Mouse (Mus musculus): ENCODE data around the gene Spen. TPM values are rescaled to one million over a fixed set of nuclear protein-coding genes. Genes with fewer than 3 reads are reported as not detected.
"Not testable (repeated sequence)": the region's sequence is repeated elsewhere in the genome, so short reads cannot be mapped to it uniquely, and the experiment has no call there.

Gene Spen
- polyA plus RNA-seq, 1 experiment from 2014 or later: 12.3 TPM

GRCm38 (mm10) chr4:141556163-141556562 is 17.8 kb upstream of the Spen start:
- H3K27ac ChIP-seq (replicated peaks); H3K4me3 ChIP-seq; DNase-seq (ENCODE audit: low spot score); H3K9me3 ChIP-seq (replicated peaks); H3K36me3 ChIP-seq: not testable (repeated sequence)
- Histone ChIP-seq H3K4me1 (peaks cover 19% of the 10 kb centered on the region), H3K27me3 (ENCODE audit: low read depth, poor library complexity, severe bottlenecking) (peaks cover 14% of the 10 kb centered on the region)
- WGBS: 90% methylated on average over 6 of the region's 6 CpGs

GRCm38 (mm10) chr4:141554255-141554865 is 16.0 kb upstream of the Spen start:
- H3K27ac ChIP-seq (replicated peaks); DNase-seq (ENCODE audit: low spot score); H3K36me3 ChIP-seq; H3K9me3 ChIP-seq (replicated peaks); H3K4me3 ChIP-seq: not testable (repeated sequence)
- Histone ChIP-seq H3K4me1 (peaks cover 14% of the 10 kb centered on the region), H3K27me3 (ENCODE audit: low read depth, poor library complexity, severe bottlenecking) (peaks cover 14% of the 10 kb centered on the region)
- WGBS: 93% methylated on average over 8 of the region's 9 CpGs

GRCm38 (mm10) chr4:141552484-141552883 is 14.1 kb upstream of the Spen start:
- WGBS: 56% methylated on average over 2 of the region's 2 CpGs
- H3K27me3 ChIP-seq (ENCODE audit: low read depth, poor library complexity, severe bottlenecking): peaks cover 3% of the 10 kb centered on the region; the same call in 1 of the 2 replicates
- no peaks in the 10 kb centered on the region for H3K9me3 ChIP-seq (replicated peaks)
- no peak overlapping the region for H3K4me3 ChIP-seq
- no peak for DNase-seq (ENCODE audit: low spot score)
- peaks cover 10% of the 10 kb centered on the region for H3K4me1 ChIP-seq
- H3K36me3 ChIP-seq: no peaks in the 10 kb centered on the region
- H3K27ac ChIP-seq (replicated peaks): no peak overlapping the region

GRCm38 (mm10) chr4:141547299-141547698 is 8.9 kb upstream of the Spen start:
- DNase-seq (ENCODE audit: low spot score): no peak
- Histone ChIP-seq H3K27ac (replicated peaks) (peak overlapping the region; percentile 99), H3K9me3 (replicated peaks) (no peaks in the 10 kb centered on the region), H3K4me3 (peak overlapping the region; percentile 75), H3K27me3 (ENCODE audit: low read depth, poor library complexity, severe bottlenecking) (no peaks in the 10 kb centered on the region), H3K4me1 (peaks cover 27% of the 10 kb centered on the region), H3K36me3 (no peaks in the 10 kb centered on the region)
- WGBS: 28% methylated on average over 9 of the region's 9 CpGs

GRCm38 (mm10) chr4:141546334-141547200 is 8.2 kb upstream of the Spen start:
- peak; percentile 92 for DNase-seq (ENCODE audit: low spot score)
- Histone ChIP-seq H3K27me3 (ENCODE audit: low read depth, poor library complexity, severe bottlenecking) (no peaks in the 10 kb centered on the region), H3K9me3 (replicated peaks) (no peaks in the 10 kb centered on the region), H3K4me1 (peaks cover 34% of the 10 kb centered on the region), H3K27ac (replicated peaks) (peak overlapping the region; percentile 99), H3K36me3 (no peaks in the 10 kb centered on the region), H3K4me3 (peak overlapping the region; percentile 75)
- under 1% methylated on average over 89 of the region's 98 CpGs for WGBS

- H3K9me3 ChIP-seq (replicated peaks): no peaks in the 10 kb centered on the region
- H3K36me3 ChIP-seq: no peaks in the 10 kb centered on the region
- DNase-seq (ENCODE audit: low spot score): peak; percentile 100
- peaks cover 37% of the 10 kb centered on the region for H3K4me1 ChIP-seq
- H3K27me3 ChIP-seq (ENCODE audit: low read depth, poor library complexity, severe bottlenecking): no peaks in the 10 kb centered on the region
- peak overlapping the region; percentile 99 for H3K27ac ChIP-seq (replicated peaks)
- H3K4me3 ChIP-seq: peak overlapping the region; percentile 75
- WGBS: under 1% methylated on average over 56 of the region's 56 CpGs
Measured at GRCm38 (mm10) chr4:141545743-141546333, 7.4 kb upstream of the Spen start.

- under 1% methylated on average over 45 of the region's 45 CpGs for WGBS
- peak overlapping the region; percentile 75 for H3K4me3 ChIP-seq
- H3K27me3 ChIP-seq (ENCODE audit: low read depth, poor library complexity, severe bottlenecking): no peaks in the 10 kb centered on the region
- no peaks in the 10 kb centered on the region for H3K9me3 ChIP-seq (replicated peaks)
- H3K4me1 ChIP-seq: peaks cover 39% of the 10 kb centered on the region
- peak; percentile 63 for DNase-seq (ENCODE audit: low spot score)
- no peaks in the 10 kb centered on the region for H3K36me3 ChIP-seq
- peak overlapping the region; percentile 99 for H3K27ac ChIP-seq (replicated peaks)
Measured at GRCm38 (mm10) chr4:141545071-141545742, 6.8 kb upstream of the Spen start.

GRCm38 (mm10) chr4:141544536-141544935 is 6.1 kb upstream of the Spen start:
- peak overlapping the region; percentile 75 for H3K4me3 ChIP-seq

GRCm38 (mm10) chr4:141543593-141543992 is 5.2 kb upstream of the Spen start:
- H3K27ac ChIP-seq (replicated peaks): no peak overlapping the region
- no peaks in the 10 kb centered on the region for H3K27me3 ChIP-seq (ENCODE audit: low read depth, poor library complexity, severe bottlenecking)
- H3K36me3 ChIP-seq: no peaks in the 10 kb centered on the region
- peaks cover 52% of the 10 kb centered on the region for H3K4me1 ChIP-seq
- WGBS: 75% methylated on average over 3 of the region's 3 CpGs
- no peak overlapping the region for H3K4me3 ChIP-seq
- H3K9me3 ChIP-seq (replicated peaks): no peaks in the 10 kb centered on the region
- no peak for DNase-seq (ENCODE audit: low spot score)

More at GRCm38 (mm10) chr4:141544536-141544935, 6.1 kb upstream of the Spen start:
- peaks cover 44% of the 10 kb centered on the region for H3K4me1 ChIP-seq
- WGBS: 44% methylated on average over 2 of the region's 2 CpGs
- H3K36me3 ChIP-seq: no peaks in the 10 kb centered on the region
- H3K27ac ChIP-seq (replicated peaks): peak overlapping the region; percentile 99; the same call in 1 of the 2 replicates
- H3K9me3 ChIP-seq (replicated peaks): no peaks in the 10 kb centered on the region
- no peaks in the 10 kb centered on the region for H3K27me3 ChIP-seq (ENCODE audit: low read depth, poor library complexity, severe bottlenecking)
- no peak for DNase-seq (ENCODE audit: low spot score)

GRCm38 (mm10) chr4:141541851-141542250 is 3.5 kb upstream of the Spen start:
- Histone ChIP-seq H3K9me3 (replicated peaks) (no peaks in the 10 kb centered on the region), H3K36me3 (no peaks in the 10 kb centered on the region), H3K4me3 (no peak overlapping the region), H3K27me3 (ENCODE audit: low read depth, poor library complexity, severe bottlenecking) (no peaks in the 10 kb centered on the region), H3K27ac (replicated peaks) (no peak overlapping the region), H3K4me1 (peaks cover 40% of the 10 kb centered on the region)
- peak; percentile 23 for DNase-seq (ENCODE audit: low spot score)
- 28% methylated on average over 7 of the region's 7 CpGs for WGBS

- WGBS: 80% methylated on average over 3 of the region's 3 CpGs
- H3K9me3 ChIP-seq (replicated peaks): no peaks in the 10 kb centered on the region
- peaks cover 50% of the 10 kb centered on the region for H3K4me1 ChIP-seq
Measured at GRCm38 (mm10) chr4:141540844-141541243, 2.4 kb upstream of the Spen start.

GRCm38 (mm10) chr4:141539213-141539767 is 893 bp upstream of the Spen start:
- WGBS: 54% methylated on average over 12 of the region's 12 CpGs
- no peaks in the 10 kb centered on the region for H3K27me3 ChIP-seq (ENCODE audit: low read depth, poor library complexity, severe bottlenecking)
- no peaks in the 10 kb centered on the region for H3K9me3 ChIP-seq (replicated peaks)
- peaks cover 54% of the 10 kb centered on the region for H3K4me1 ChIP-seq
- no peaks in the 10 kb centered on the region for H3K36me3 ChIP-seq
- peak overlapping the region; percentile 94 for H3K27ac ChIP-seq (replicated peaks)
- H3K4me3 ChIP-seq: peak overlapping the region; percentile 98
- no peak for DNase-seq (ENCODE audit: low spot score)

More at GRCm38 (mm10) chr4:141540844-141541243, 2.4 kb upstream of the Spen start:
- no peaks in the 10 kb centered on the region for H3K27me3 ChIP-seq (ENCODE audit: low read depth, poor library complexity, severe bottlenecking)
- H3K27ac ChIP-seq (replicated peaks): no peak overlapping the region
- H3K36me3 ChIP-seq: no peaks in the 10 kb centered on the region
- DNase-seq (ENCODE audit: low spot score): no peak
- no peak overlapping the region for H3K4me3 ChIP-seq
